Mouse (Mus musculus): ENCODE results near the gene Msln.

Msln gene

DNA sequence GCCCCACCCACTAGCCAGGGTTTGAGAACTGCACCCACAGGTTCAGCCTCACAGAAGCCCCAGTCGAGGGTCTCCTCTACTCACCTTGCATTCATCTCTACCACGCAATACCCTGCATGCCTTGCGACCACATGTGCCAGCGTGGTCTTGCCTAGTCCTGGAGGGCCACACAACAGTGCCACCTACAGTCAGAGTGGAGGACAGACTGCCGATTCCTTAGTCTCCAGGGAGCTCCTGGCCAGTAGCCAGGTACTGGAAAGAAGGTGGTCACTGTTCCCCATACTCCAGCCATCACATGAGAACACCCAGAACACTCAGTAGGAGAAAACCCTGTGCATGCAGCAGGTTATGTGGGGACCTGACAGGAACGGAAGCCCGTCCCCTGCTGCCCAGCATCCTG is 30.3 kb downstream of the Msln start:
- DNase-seq (ENCODE audit: low spot score), result no peak

DNA sequence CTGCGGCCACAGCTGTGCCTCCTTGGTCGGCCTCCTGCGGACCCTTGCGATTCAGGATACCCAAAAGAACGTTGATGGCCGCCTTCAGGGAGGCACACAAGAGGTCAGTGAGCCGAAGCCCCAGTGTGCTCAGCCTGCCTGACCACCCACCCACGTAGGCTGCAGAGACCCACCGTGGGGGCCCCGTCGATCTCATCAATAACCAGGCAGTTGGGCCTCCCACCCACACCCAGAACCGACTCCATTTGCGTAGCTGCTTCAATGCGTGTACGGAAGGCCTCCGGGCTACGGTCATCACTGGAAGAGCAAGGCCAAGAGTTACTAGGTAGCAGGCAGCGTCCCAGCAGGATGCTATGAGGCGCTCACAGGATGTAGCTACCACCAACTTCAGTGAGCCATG is 30.7 kb downstream of the Msln start:
- no peak for DNase-seq (ENCODE audit: low spot score)

DNA sequence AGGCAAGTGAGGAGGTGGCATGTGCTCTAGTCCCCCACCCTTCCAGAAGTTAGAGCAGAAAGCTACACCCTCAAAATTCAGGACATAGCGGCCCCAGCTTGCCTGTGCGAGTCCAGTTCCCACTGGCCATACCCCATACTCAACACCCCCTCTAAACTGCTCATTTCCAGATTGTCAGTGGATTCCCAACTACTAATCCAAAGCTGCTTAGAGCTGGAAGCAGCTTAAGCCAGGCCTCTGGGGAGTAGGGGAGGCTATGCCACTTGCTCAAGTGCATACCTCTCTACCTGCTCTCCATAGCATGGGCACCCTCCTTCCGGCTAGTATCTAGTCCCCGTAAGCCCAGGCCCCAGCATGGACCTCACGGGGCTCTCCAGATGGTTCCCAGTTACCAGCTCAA is 32.7 kb downstream of the Msln start:
- DNase-seq (ENCODE audit: low spot score), result no peak

DNA sequence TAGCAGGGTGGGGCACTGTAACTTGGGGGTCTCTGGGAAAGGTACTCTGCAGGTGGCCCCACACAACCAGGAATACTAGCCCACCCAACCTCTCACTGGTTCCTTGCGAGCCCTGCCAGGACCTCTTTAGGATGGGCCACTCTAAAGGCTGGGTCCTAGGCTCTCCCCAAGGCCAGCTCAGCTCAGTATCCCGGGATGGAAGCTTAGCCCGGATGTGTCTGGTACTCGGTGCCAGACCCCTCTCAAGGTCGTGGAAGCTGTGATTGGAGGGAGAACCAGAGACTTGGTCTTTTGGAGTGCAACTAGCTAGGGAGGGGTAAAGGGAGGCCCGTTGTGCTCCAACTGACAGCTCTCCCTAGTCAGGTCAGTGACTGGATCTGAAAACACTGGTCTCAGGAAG is 36.5 kb downstream of the Msln start:
- no peak for DNase-seq (ENCODE audit: low spot score)

GRCm38 (mm10) chr17:25716711-25717637 is 37.2 kb downstream of the Msln start, which contains the start of gene Gng13:
Gene Gng13, plus strand, starts transcription at chr17:25717171.
- DNase-seq (ENCODE audit: low spot score), result no peak

DNA sequence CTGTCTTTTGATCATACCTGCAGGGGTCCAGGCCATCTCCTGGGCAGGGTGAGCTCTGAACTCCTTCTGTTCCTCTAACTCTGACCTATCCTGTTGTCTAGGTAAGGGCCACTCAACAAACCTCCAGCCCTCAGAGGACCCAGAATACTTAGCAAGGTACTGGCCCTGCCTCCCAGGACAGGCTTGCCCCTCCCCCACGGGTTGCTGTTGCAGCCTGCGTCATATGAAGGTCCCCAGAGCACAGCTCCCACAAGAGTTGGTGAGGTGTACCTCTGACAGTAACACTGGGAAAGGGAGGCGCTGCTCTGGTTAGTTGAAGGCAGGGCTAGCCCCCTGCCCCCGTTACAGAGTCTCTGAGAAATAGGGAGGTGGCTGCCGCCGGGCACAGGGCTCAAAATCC is 38.0 kb downstream of the Msln start:
- DNase-seq (ENCODE audit: low spot score), result no peak

GRCm38 (mm10) chr17:25715627-25716026 is 38.6 kb downstream of the Msln start:
- DNase-seq (ENCODE audit: low spot score), result no peak

GRCm38 (mm10) chr17:25711136-25711535 is 43.0 kb downstream of the Msln start:
- DNase-seq (ENCODE audit: low spot score), result no peak

DNA sequence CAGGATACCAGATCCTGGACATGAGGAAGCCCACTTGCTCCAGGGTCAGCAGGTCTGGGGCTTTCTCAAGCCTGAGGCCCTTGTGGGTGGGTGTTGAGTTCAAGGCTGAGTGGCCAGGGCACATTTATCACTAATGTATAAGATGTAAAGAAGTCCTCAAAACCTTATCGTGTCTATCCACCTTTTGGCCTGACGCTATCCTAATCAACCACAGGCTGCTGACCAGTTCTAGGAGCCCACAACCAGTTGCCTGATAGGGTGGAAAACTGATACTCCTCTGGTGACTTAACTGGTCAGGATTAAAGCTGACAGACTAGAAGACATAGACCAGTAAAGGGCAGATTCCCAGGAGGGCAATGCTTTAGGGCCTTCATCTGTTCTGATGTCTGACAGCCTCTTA is 44.2 kb downstream of the Msln start:
- no peak for DNase-seq (ENCODE audit: low spot score)

DNA sequence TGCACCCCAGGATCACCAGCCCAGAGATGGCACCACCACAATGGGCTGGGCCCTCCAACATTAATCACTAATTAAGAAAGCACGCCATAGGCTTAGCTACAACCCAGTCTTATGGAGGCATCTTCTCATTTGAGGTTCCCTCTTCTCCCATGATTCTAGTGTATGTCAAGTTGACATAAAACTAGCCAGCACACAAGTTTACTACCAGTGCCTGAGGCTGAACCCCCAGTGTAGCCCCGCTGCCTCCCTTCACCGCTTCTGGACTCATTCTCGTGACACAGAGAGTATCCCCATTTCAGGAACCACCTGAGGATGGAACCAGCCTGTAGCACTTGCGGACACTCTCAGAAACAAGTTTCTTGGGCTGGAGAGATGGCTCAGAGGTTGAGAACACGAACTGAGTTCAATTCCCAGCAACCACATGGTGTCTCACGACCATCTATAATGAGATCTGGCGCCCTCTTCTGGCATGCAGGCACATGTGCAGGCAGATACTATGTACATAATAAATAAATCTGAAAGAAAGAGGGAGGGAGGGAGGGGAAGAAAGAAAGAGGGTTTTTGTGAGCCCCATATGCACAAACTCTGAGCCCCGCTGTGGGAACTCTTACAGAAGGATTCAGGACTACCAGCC is 53.2 kb downstream of the Msln start:
- no peak for DNase-seq (ENCODE audit: low spot score)

Measured in T-cell, adult 2 months (primary cell).